Mouse (Mus musculus) heart, postnatal 0 days (tissue): ENCODE data around the gene Sh3gl3.

Source experiments
- CTCF ChIP-seq: IDR thresholded peaks from 2 replicates; pipeline ENCODE4 v1.5.1; 2016; ENCODE audit warnings: antibody characterized with exemption, control low read depth, low read depth
- EP300 ChIP-seq: IDR thresholded peaks from 2 replicates; pipeline ENCODE4 v1.6.1; 2016; ENCODE audit warnings: antibody characterized with exemption, low read depth

DNA sequence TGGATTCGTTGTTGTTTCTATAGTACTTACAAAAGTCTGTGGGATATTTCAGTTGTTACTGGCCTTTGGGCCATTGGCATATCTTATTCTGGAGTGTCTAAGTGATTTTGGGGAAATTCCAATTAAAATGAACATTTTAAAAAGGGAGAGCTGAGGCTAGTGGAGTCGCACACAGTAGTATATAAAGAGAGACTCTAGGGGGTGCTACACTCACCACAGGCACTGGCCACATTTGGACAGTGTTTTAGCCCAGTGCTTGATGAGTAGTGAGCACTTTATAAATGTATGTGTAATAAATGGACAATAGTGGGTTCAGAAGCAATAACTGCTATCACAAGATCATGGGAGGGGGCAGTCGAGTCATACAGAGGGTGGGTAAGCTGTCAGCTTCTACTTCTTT, 2.6 kb downstream of the Sh3gl3 start:
- no peak for TF ChIP-seq CTCF
- TF ChIP-seq EP300, result no peak
